Mouse (Mus musculus): ENCODE data around the gene Zfp109. TPM values are rescaled to one million over a fixed set of nuclear protein-coding genes. Genes with fewer than 3 reads are reported as not detected.

Gene Zfp109
- polyA plus RNA-seq, 1 experiment from 2014 or later: 3.6 TPM

DNA sequence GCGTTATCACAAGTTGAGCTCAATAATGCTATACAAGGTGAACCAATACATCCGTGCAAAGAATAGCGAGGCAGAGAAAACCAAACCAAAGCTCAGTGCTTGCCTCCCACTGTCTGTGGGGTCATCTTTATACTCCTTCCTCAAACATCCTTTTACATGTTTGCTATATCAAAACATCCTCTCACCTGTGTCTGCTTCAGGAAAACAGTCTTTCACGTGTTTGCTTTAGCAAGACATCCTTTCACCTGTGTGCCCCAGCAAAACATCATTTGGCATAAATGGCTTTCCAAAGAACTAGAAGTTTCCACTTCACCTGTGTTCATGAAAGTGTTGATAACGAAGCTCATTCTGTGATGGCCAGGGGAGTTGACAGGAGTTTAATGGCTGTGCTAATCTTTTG lies 26.0 kb downstream of the Zfp109 start, which contains the start of gene Zfp111:
Gene Zfp111, minus strand, starts transcription at position 101 of the 400 bp plus-strand sequence.
- Histone ChIP-seq H3K4me2 (ENCODE audit: low read depth, low read length) (no peak within 1 kb of the TSS), H3K4me1 (ENCODE audit: control insufficient read depth, insufficient read depth, low read length) (peaks cover 4% of the 10 kb centered on the region), H3K4me3 (ENCODE audit: low read length) (no peak within 1 kb of the TSS), H3K9me3 (replicated peaks; ENCODE audit: control insufficient read depth, low read length) (peaks cover 1% of the 10 kb centered on the region; the same call in 1 of the 2 replicates), H3K36me3 (ENCODE audit: control insufficient read depth, insufficient read depth) (no peaks in the 10 kb centered on the region), H3K27me3 (ENCODE audit: control insufficient read depth, insufficient read depth, low read length) (no peaks in the 10 kb centered on the region), H3K9ac (ENCODE audit: low read length) (no peak within 1 kb of the TSS), H3K27ac (ENCODE audit: low read length) (no peak within 1 kb of the TSS)
- ATAC-seq (replicated peaks; ENCODE audit: extremely low read depth, insufficient read depth, low FRiP score): no peak
- 76% methylated on average over 5 of the region's 5 CpGs for WGBS

DNA sequence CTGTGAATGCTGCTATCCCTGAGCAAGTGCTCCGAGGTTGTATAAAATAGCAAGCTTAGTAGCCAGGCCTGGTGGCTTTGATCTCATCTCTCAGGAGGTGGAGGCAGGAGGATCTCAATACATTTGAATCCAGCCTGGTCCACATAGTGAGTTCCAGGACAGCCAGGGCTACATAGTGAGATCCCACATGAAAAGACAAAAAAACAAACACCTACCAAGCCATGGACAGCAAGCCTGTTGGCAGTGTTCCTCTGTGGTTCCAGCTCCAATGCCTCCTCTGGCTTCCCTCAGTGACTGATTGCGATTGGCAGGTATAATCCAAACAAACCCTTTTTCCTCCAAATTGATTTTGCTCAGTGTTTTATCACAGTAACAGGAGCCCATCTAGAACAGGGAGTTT lies 27.1 kb downstream of the Zfp109 start:
- no peak overlapping the region for H3K4me3 ChIP-seq (ENCODE audit: low read length)
- ATAC-seq (replicated peaks; ENCODE audit: extremely low read depth, insufficient read depth, low FRiP score): no peak
- H3K9me3 ChIP-seq (replicated peaks; ENCODE audit: control insufficient read depth, low read length): no peaks in the 10 kb centered on the region
- H3K27me3 ChIP-seq (ENCODE audit: control insufficient read depth, insufficient read depth, low read length): no peaks in the 10 kb centered on the region
- 67% methylated on average over 2 of the region's 2 CpGs for WGBS
- no peak overlapping the region for H3K4me2 ChIP-seq (ENCODE audit: low read depth, low read length)
- peaks cover 5% of the 10 kb centered on the region; the same call in 1 of the 2 replicates for H3K36me3 ChIP-seq (ENCODE audit: control insufficient read depth, insufficient read depth)
- H3K27ac ChIP-seq (ENCODE audit: low read length): no peak overlapping the region
- H3K9ac ChIP-seq (ENCODE audit: low read length): no peak overlapping the region
- peaks cover 4% of the 10 kb centered on the region for H3K4me1 ChIP-seq (ENCODE audit: control insufficient read depth, insufficient read depth, low read length)

DNA sequence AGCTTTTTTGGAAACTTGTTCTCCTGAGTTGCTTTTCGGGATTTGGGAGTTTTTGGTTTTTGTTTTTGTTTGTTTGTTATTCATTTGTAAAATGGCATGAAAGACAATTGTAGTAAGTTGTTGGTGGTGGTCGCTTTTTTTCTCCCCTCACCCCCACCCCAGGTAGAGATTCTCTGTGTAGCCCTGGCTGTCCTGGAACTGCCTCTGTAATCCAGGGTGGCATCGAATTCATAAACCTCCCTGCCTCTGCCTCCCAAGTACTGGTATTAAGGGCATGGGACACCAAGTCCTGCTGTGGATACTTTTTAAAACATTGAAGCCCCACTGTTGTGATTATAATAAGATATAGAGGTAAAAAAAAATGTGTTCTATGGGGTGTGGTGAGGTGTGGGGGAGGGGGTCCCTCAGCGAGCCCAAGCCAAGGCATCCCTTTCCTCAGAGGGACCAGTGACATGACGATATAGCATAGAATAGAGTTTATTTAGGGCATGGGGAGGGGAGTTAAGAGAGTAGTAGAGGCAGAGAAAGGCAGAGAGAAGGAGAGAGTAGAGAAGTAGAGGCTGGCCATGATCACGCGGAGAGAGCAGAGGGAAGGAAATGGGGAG lies 29.0 kb downstream of the Zfp109 start:
- peak overlapping the region; percentile 76 for H3K4me2 ChIP-seq (ENCODE audit: low read depth, low read length)
- 61% methylated on average over 7 of the region's 7 CpGs for WGBS
- H3K4me3 ChIP-seq (ENCODE audit: low read length): peak overlapping the region; percentile 64
- H3K36me3 ChIP-seq (ENCODE audit: control insufficient read depth, insufficient read depth): peaks cover 10% of the 10 kb centered on the region; the same call in 1 of the 2 replicates
- H3K4me1 ChIP-seq (ENCODE audit: control insufficient read depth, insufficient read depth, low read length): peaks cover 4% of the 10 kb centered on the region
- H3K27ac ChIP-seq (ENCODE audit: low read length): no peak overlapping the region
- H3K27me3 ChIP-seq (ENCODE audit: control insufficient read depth, insufficient read depth, low read length): no peaks in the 10 kb centered on the region
- H3K9me3 ChIP-seq (replicated peaks; ENCODE audit: control insufficient read depth, low read length): no peaks in the 10 kb centered on the region
- no peak for ATAC-seq (replicated peaks; ENCODE audit: extremely low read depth, insufficient read depth, low FRiP score)
- peak overlapping the region; percentile 85 for H3K9ac ChIP-seq (ENCODE audit: low read length)

DNA sequence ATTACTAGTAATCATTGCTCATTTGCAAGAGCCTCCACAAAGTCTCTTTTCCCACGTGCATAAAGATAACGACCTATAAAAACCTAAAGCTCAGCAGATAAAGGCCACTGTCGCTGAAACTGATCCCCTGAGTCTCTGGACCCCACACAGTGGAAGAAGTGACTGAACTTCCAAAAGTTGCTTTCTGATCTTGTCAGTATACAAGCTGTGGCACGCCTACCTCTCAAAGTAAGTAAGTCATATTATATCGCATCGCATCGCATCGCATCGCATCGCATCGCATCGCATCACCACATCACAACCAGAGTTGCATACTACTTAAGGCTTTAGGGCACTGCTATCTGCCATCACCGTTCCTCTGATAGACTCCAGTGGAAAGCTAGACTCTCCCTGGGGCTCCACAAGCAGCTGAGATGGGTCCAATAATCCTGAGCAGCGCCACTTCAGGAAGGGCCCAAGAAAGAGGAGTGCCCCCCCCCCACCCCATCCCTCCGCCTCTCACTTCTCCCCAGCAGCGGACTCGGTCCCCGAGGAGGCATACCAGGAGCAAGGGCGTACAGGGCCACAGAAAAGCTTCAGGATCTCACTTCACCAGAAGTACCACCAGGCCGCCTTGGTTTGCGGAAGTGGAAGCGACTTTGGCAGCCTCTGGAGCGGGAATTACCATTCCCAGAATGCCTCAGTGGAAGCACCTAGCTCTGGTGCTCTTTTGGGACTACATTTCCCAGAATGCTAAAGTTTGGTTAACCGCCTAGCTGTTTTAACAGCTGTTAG lies 29.7 kb downstream of the Zfp109 start:
- peak; percentile 87 for ATAC-seq (replicated peaks; ENCODE audit: extremely low read depth, insufficient read depth, low FRiP score)
- 9% methylated on average over 24 of the region's 24 CpGs for WGBS
- H3K4me3 ChIP-seq (ENCODE audit: low read length): peak overlapping the region; percentile 64

DNA sequence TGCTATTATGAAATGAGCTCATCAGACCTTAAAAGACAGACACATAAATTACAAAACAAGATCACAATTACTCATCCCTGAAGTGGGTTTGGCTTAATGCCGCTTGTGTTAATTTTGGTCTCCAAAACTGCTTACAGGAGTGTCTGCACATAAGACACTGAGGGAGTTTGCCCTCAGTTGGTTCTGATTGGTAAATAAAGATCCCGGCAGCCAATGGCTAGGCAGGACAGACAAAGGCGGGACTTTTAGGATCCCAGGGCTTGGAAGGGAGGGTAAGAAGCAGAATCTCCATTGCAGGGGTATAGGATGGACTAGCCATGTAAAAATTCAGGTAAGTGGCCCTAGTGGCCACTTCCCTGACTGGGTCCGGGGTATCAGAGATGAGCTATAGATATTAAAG lies 40.4 kb downstream of the Zfp109 start:
- Histone ChIP-seq H3K36me3 (ENCODE audit: control insufficient read depth, insufficient read depth) (peaks cover 61% of the 10 kb centered on the region), H3K9me3 (replicated peaks; ENCODE audit: control insufficient read depth, low read length) (peaks cover 14% of the 10 kb centered on the region), H3K27ac (ENCODE audit: low read length) (no peak overlapping the region), H3K4me2 (ENCODE audit: low read depth, low read length) (no peak overlapping the region), H3K4me1 (ENCODE audit: control insufficient read depth, insufficient read depth, low read length) (no peaks in the 10 kb centered on the region), H3K4me3 (ENCODE audit: low read length) (no peak overlapping the region), H3K9ac (ENCODE audit: low read length) (no peak overlapping the region), H3K27me3 (ENCODE audit: control insufficient read depth, insufficient read depth, low read length) (no peaks in the 10 kb centered on the region)
- 93% methylated on average over 4 of the region's 4 CpGs for WGBS
- ATAC-seq (replicated peaks; ENCODE audit: extremely low read depth, insufficient read depth, low FRiP score): no peak

More for the DNA sequence above, 29.7 kb downstream of the Zfp109 start:
- H3K4me1 ChIP-seq (ENCODE audit: control insufficient read depth, insufficient read depth, low read length): peaks cover 4% of the 10 kb centered on the region
- H3K9ac ChIP-seq (ENCODE audit: low read length): peak overlapping the region; percentile 85
- H3K4me2 ChIP-seq (ENCODE audit: low read depth, low read length): peak overlapping the region; percentile 76
- H3K27me3 ChIP-seq (ENCODE audit: control insufficient read depth, insufficient read depth, low read length): no peaks in the 10 kb centered on the region
- peaks cover 12% of the 10 kb centered on the region; the same call in 1 of the 2 replicates for H3K36me3 ChIP-seq (ENCODE audit: control insufficient read depth, insufficient read depth)
- H3K27ac ChIP-seq (ENCODE audit: low read length): peak overlapping the region; percentile 64
- H3K9me3 ChIP-seq (replicated peaks; ENCODE audit: control insufficient read depth, low read length): no peaks in the 10 kb centered on the region

DNA sequence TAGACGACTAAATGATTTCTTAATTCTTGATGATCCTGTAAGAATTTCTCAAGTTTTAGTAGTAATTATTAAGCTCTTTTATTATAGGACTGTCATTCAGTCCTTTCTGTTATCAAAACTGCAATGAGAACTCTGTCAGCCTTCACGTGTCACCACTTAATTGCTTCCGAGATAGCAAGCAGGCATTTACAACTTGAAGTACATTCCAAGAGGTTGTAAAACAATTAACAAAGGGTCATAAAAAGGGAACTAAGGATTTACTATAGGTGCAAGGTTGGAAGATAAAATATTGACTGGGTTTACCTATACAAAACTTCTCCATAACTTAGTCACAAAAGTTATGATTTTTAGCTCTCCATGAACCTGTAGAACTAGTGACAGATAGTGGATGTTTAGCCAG lies 44.2 kb downstream of the Zfp109 start:
- Histone ChIP-seq H3K36me3 (ENCODE audit: control insufficient read depth, insufficient read depth) (peaks cover 29% of the 10 kb centered on the region), H3K27me3 (ENCODE audit: control insufficient read depth, insufficient read depth, low read length) (no peaks in the 10 kb centered on the region), H3K4me1 (ENCODE audit: control insufficient read depth, insufficient read depth, low read length) (no peaks in the 10 kb centered on the region), H3K4me3 (ENCODE audit: low read length) (no peak overlapping the region), H3K9me3 (replicated peaks; ENCODE audit: control insufficient read depth, low read length) (peaks cover 6% of the 10 kb centered on the region), H3K27ac (ENCODE audit: low read length) (no peak overlapping the region), H3K9ac (ENCODE audit: low read length) (no peak overlapping the region), H3K4me2 (ENCODE audit: low read depth, low read length) (no peak overlapping the region)
- 80% methylated on average over 3 of the region's 3 CpGs for WGBS
- no peak for ATAC-seq (replicated peaks; ENCODE audit: extremely low read depth, insufficient read depth, low FRiP score)

DNA sequence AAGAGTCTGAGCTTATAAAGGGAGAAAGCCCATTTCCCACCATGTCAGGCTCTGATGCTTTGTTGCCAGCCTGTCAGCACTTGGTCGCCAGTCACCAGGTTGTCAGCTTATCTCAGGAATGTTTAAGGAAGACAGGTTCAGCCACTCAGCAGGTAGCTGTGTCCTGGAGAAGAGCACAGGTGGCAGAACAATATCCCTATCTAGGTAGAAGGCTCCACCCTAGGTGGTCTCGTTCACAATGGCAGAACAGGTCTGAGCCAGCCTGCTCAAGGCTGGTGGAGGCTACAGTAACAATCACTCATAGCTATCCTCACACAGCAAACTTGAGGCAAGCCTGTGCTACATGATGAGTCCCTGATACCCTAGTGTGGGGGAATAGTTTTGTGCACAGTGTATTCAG lies 46.0 kb downstream of the Zfp109 start:
- no peak overlapping the region for H3K4me2 ChIP-seq (ENCODE audit: low read depth, low read length)
- no peaks in the 10 kb centered on the region for H3K27me3 ChIP-seq (ENCODE audit: control insufficient read depth, insufficient read depth, low read length)
- H3K36me3 ChIP-seq (ENCODE audit: control insufficient read depth, insufficient read depth): peaks cover 17% of the 10 kb centered on the region
- H3K4me1 ChIP-seq (ENCODE audit: control insufficient read depth, insufficient read depth, low read length): no peaks in the 10 kb centered on the region
- H3K9me3 ChIP-seq (replicated peaks; ENCODE audit: control insufficient read depth, low read length): peaks cover 3% of the 10 kb centered on the region; the same call in 1 of the 2 replicates
- no peak for ATAC-seq (replicated peaks; ENCODE audit: extremely low read depth, insufficient read depth, low FRiP score)
- 47% methylated on average over 2 of the region's 2 CpGs for WGBS
- H3K4me3 ChIP-seq (ENCODE audit: low read length): no peak overlapping the region
- H3K9ac ChIP-seq (ENCODE audit: low read length): no peak overlapping the region
- no peak overlapping the region for H3K27ac ChIP-seq (ENCODE audit: low read length)

DNA sequence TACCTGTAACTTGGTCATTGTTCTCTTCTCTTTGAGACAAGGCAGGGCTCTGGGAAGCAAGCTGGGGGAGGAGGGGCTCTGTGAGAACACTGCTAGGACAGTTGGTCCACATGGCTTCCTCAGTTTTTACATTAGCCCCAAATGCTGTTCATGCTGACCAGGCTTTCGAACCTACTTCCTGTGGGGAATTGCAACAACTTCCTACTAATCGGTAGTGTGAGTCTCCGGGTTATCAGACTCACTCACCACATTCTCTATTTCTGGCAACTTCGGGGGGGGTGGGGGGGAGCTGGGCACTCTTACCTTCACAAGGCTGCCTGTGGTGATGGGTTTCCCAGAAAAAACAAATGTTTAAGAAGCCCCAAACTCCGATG lies 47.8 kb downstream of the Zfp109 start:
- Histone ChIP-seq H3K9ac (ENCODE audit: low read length) (no peak overlapping the region), H3K4me1 (ENCODE audit: control insufficient read depth, insufficient read depth, low read length) (no peaks in the 10 kb centered on the region), H3K27ac (ENCODE audit: low read length) (no peak overlapping the region), H3K9me3 (replicated peaks; ENCODE audit: control insufficient read depth, low read length) (peaks cover 3% of the 10 kb centered on the region; the same call in 1 of the 2 replicates), H3K4me3 (ENCODE audit: low read length) (no peak overlapping the region), H3K36me3 (ENCODE audit: control insufficient read depth, insufficient read depth) (peaks cover 13% of the 10 kb centered on the region), H3K27me3 (ENCODE audit: control insufficient read depth, insufficient read depth, low read length) (no peaks in the 10 kb centered on the region), H3K4me2 (ENCODE audit: low read depth, low read length) (no peak overlapping the region)
- WGBS: 25% methylated on average over 5 of the region's 5 CpGs
- ATAC-seq (replicated peaks; ENCODE audit: extremely low read depth, insufficient read depth, low FRiP score): no peak

DNA sequence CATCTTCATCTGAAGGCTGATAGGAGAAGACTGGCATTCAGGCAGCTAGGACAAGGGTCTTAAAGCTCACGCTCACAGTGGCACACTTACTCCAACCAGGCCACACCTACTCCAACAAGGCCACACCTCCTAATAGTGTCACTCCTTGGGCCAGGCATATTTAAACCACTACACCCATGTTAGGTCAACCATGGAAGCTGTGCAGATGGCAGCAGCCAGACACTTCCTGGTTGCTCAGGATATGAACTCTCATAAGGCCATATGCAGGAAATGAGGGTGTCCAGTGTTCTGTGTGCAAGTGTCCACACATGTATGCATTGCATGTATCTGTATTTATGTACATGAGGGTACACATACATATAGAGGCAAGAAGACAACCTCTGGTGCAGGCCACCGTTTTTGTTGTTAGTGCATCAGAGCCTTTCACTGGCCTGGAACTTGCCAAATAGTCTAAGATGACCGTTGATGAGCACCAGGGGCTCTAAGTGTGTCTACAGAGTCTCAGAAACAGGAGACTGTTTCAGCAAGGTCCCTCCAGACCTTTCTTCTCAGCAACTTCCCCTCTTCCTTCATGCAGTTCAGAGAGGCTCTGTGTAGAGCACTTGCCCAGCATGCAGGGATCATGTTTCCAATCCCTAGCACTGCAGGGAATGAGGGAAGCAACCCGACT lies 48.3 kb downstream of the Zfp109 start:
- H3K4me3 ChIP-seq (ENCODE audit: low read length): no peak overlapping the region
- WGBS: 67% methylated on average over 4 of the region's 4 CpGs
- no peak overlapping the region for H3K9ac ChIP-seq (ENCODE audit: low read length)
- H3K27ac ChIP-seq (ENCODE audit: low read length): no peak overlapping the region
- H3K4me2 ChIP-seq (ENCODE audit: low read depth, low read length): no peak overlapping the region
- no peaks in the 10 kb centered on the region for H3K4me1 ChIP-seq (ENCODE audit: control insufficient read depth, insufficient read depth, low read length)
- no peaks in the 10 kb centered on the region for H3K27me3 ChIP-seq (ENCODE audit: control insufficient read depth, insufficient read depth, low read length)
- H3K36me3 ChIP-seq (ENCODE audit: control insufficient read depth, insufficient read depth): peaks cover 8% of the 10 kb centered on the region
- no peak for ATAC-seq (replicated peaks; ENCODE audit: extremely low read depth, insufficient read depth, low FRiP score)
- H3K9me3 ChIP-seq (replicated peaks; ENCODE audit: control insufficient read depth, low read length): peaks cover 2% of the 10 kb centered on the region; the same call in 1 of the 2 replicates

All from heart, embryonic 16.5 days (tissue).